Mouse (Mus musculus): ENCODE measurements around the gene Ube3b. TPM values are rescaled to one million over a fixed set of nuclear protein-coding genes. Genes with fewer than 3 reads are reported as not detected.

Ube3b gene
- polyA plus RNA-seq (2015; fragmentation: Nextera tagmentation; extraction: Ambion mirVana), result 44.2 and 50.9 TPM in 2 replicates

DNA sequence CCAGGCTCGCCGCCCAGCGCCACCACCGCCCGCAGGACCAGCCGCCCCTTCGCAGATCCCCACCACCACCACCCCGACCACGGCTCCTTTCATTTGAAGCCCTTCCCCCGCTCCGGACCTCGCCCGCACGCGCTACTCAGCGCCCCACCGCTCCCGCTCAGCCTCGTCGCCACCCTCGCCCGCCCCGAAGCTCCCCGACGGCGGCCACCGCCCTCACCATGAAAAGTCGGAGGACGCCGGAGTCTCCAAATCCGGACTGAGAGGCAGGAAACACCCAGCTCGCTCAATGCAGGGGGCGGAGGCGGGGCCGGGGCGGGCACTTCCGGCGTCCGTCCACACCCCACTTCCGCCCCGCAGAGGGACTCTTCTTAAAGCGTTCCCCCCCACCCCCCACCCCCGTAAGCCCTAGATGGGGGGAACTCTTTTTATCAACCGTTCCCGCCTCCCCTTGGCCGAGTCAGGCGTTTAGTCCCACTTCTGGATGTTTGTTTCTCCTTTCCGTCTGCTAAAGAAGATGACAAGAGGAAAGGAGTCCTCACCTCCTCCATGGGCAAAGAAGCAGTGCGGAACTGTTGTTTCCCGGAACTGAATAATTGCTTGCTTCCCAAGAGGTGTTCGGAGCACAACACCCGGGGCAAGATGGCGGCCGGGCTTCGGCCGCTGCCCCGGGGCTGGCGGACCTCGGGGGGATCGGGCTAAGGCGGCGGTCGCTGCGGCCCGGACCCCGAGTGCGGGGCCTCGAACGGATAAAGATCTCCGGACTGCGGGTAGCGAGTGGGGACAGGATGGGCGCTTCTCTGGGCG lies at the start of gene Ube3b, which contains the start of gene Kctd10:
Ube3b (plus strand) TSS at position 399 of the 804 bp plus-strand sequence.
Kctd10 (minus strand) TSS at position 300 of the 804 bp plus-strand sequence.
- peak; percentile 95 for ATAC-seq (replicated peaks; ENCODE audit: extremely low read depth, insufficient read depth, low FRiP score)
- H3K36me3 ChIP-seq (ENCODE audit: control insufficient read depth, insufficient read depth), result peaks cover 7% of the 10 kb centered on the region
- peaks cover 48% of the 10 kb centered on the region for H3K4me1 ChIP-seq (ENCODE audit: control insufficient read depth, insufficient read depth, low read length)
- peak within 1 kb of the TSS; percentile 88 for H3K9ac ChIP-seq (ENCODE audit: low read length)
- H3K4me3 ChIP-seq (ENCODE audit: low read length), result peak within 1 kb of the TSS; percentile 87
- H3K9me3 ChIP-seq (replicated peaks; ENCODE audit: control insufficient read depth, low read length), result no peaks in the 10 kb centered on the region
- H3K4me2 ChIP-seq (ENCODE audit: low read depth, low read length), result peak within 1 kb of the TSS; percentile 85
- WGBS, result under 1% methylated on average over 73 of the region's 74 CpGs
- peak within 1 kb of the TSS; percentile 91 for H3K27ac ChIP-seq (ENCODE audit: low read length)
- no peaks in the 10 kb centered on the region for H3K27me3 ChIP-seq (ENCODE audit: control insufficient read depth, insufficient read depth, low read length)

DNA sequence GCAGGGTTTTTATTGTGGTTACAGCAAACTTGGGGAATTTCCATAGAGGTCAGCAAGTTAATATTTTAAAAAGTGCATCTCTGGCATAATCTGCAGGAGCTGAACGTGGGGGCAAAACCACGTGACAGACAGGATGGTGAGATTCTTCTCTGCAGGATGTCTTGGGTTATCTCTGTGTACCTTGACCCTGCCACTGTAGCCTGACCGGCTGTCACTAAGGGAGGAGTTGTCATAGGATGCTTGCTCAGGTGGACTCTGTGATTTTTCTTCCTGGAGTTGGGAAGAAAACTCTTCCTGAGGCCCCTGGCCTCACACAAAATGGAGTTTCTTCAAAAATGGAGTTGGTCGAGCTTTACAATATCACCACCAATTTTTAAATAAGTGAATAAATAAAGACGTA lies 37.4 kb upstream of the Ube3b start:
- H3K4me2 ChIP-seq (ENCODE audit: low read depth, low read length), result no peak overlapping the region
- H3K27ac ChIP-seq (ENCODE audit: low read length), result no peak overlapping the region
- no peaks in the 10 kb centered on the region for H3K9me3 ChIP-seq (replicated peaks; ENCODE audit: control insufficient read depth, low read length)
- H3K9ac ChIP-seq (ENCODE audit: low read length), result no peak overlapping the region
- no peaks in the 10 kb centered on the region for H3K27me3 ChIP-seq (ENCODE audit: control insufficient read depth, insufficient read depth, low read length)
- ATAC-seq (replicated peaks; ENCODE audit: extremely low read depth, insufficient read depth, low FRiP score), result no peak
- no peaks in the 10 kb centered on the region for H3K4me1 ChIP-seq (ENCODE audit: control insufficient read depth, insufficient read depth, low read length)
- WGBS, result 61% methylated on average over 5 of the region's 5 CpGs
- H3K36me3 ChIP-seq (ENCODE audit: control insufficient read depth, insufficient read depth), result no peaks in the 10 kb centered on the region
- H3K4me3 ChIP-seq (ENCODE audit: low read length), result no peak overlapping the region

DNA sequence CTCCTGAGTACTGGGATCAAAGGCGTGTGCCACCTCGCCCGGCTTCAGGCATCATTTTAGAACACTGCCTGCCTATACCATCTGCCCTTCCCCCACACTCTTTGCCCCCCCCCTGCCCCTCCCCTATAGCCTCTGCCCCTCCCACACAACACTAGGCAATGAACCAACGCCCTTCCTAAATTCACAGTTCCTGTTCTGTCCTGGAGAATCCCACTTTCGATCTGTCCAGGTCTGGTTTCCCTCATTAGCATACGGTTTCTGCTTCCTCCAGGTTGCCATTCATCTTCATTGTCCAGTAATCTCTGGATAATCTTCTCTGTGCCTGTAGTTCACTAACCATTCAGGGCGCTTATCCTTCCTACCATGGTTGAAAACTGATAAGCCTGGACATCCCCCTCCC lies 36.8 kb upstream of the Ube3b start:
- Histone ChIP-seq H3K4me2 (ENCODE audit: low read depth, low read length) (no peak overlapping the region), H3K4me3 (ENCODE audit: low read length) (no peak overlapping the region), H3K27me3 (ENCODE audit: control insufficient read depth, insufficient read depth, low read length) (no peaks in the 10 kb centered on the region), H3K36me3 (ENCODE audit: control insufficient read depth, insufficient read depth) (no peaks in the 10 kb centered on the region), H3K4me1 (ENCODE audit: control insufficient read depth, insufficient read depth, low read length) (no peaks in the 10 kb centered on the region), H3K9me3 (replicated peaks; ENCODE audit: control insufficient read depth, low read length) (no peaks in the 10 kb centered on the region), H3K9ac (ENCODE audit: low read length) (no peak overlapping the region), H3K27ac (ENCODE audit: low read length) (no peak overlapping the region)
- ATAC-seq (replicated peaks; ENCODE audit: extremely low read depth, insufficient read depth, low FRiP score), result no peak
- 81% methylated on average over 7 of the region's 7 CpGs for WGBS

DNA sequence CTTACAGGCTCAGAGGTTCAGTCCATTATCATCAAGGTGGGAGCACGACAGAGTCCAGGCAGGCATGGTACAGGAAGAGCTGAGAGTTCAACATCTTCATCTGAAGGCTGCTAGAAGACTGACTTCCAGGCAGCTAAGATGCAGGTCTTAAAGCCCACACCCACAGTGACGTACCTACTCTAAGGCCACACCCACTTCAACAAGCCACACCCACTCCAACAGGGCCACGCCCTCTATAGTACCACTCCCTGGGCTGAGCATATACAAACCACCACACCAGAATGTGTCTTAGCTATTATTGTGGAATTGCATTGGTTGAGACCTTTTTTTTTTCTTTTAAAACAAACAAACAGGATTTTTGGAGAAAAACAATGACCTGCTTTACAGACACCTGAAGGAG lies 34.9 kb upstream of the Ube3b start:
- no peak overlapping the region for H3K27ac ChIP-seq (ENCODE audit: low read length)
- WGBS, result 59% methylated on average over 3 of the region's 3 CpGs

DNA sequence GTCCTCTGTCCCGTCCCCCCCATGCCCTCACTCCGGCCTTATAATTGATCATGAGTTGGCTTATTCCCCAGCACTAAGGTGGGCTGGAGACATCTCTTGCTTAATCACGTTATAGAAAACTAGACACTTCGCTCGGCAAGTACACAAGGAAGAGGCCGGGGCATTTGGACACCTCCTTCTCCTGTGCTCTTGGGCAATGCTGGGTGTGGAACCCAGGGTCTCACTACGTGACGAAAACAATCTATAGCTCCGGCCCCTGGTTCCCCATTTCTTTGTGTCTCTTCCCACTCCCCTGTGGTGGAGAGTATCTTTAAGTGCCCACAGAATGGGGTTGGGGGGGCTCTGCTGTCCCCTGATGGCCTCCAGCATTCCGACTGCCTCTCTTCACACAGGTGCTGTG lies 33.4 kb upstream of the Ube3b start:
- ATAC-seq (replicated peaks; ENCODE audit: extremely low read depth, insufficient read depth, low FRiP score), result no peak
- Histone ChIP-seq H3K9ac (ENCODE audit: low read length) (no peak overlapping the region), H3K27ac (ENCODE audit: low read length) (no peak overlapping the region), H3K4me3 (ENCODE audit: low read length) (no peak overlapping the region), H3K36me3 (ENCODE audit: control insufficient read depth, insufficient read depth) (no peaks in the 10 kb centered on the region), H3K9me3 (replicated peaks; ENCODE audit: control insufficient read depth, low read length) (no peaks in the 10 kb centered on the region), H3K27me3 (ENCODE audit: control insufficient read depth, insufficient read depth, low read length) (peaks cover 4% of the 10 kb centered on the region), H3K4me2 (ENCODE audit: low read depth, low read length) (no peak overlapping the region), H3K4me1 (ENCODE audit: control insufficient read depth, insufficient read depth, low read length) (no peaks in the 10 kb centered on the region)
- WGBS, result 71% methylated on average over 10 of the region's 10 CpGs

More for the DNA sequence above, 34.9 kb upstream of the Ube3b start:
- no peak overlapping the region for H3K4me2 ChIP-seq (ENCODE audit: low read depth, low read length)
- peaks cover 4% of the 10 kb centered on the region for H3K27me3 ChIP-seq (ENCODE audit: control insufficient read depth, insufficient read depth, low read length)
- no peaks in the 10 kb centered on the region for H3K36me3 ChIP-seq (ENCODE audit: control insufficient read depth, insufficient read depth)
- H3K4me3 ChIP-seq (ENCODE audit: low read length), result no peak overlapping the region
- H3K4me1 ChIP-seq (ENCODE audit: control insufficient read depth, insufficient read depth, low read length), result no peaks in the 10 kb centered on the region
- no peak for ATAC-seq (replicated peaks; ENCODE audit: extremely low read depth, insufficient read depth, low FRiP score)
- H3K9me3 ChIP-seq (replicated peaks; ENCODE audit: control insufficient read depth, low read length), result no peaks in the 10 kb centered on the region
- no peak overlapping the region for H3K9ac ChIP-seq (ENCODE audit: low read length)

DNA sequence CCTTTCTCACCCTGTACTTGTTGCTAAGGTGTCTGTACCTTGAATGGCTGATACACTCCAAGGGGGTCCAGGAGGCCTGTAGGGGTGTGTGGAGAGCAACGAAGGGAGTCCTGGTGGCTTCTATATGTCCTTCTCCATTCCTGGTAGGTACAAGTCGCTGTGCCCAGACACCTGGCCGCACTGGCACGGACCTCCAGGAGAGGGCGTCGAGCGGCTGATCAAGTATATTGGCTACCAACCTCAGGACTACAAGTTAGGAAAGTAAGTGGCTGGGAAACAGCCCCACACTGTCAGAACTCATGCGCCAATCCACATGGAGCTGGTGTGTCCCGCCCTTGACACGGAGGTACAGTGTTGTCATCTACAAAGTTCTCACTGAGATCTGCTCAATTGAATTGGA lies 28.9 kb upstream of the Ube3b start:
- 53% methylated on average over 10 of the region's 10 CpGs for WGBS
- no peak for ATAC-seq (replicated peaks; ENCODE audit: extremely low read depth, insufficient read depth, low FRiP score)
- H3K9ac ChIP-seq (ENCODE audit: low read length), result no peak overlapping the region
- no peak overlapping the region for H3K27ac ChIP-seq (ENCODE audit: low read length)
- H3K4me1 ChIP-seq (ENCODE audit: control insufficient read depth, insufficient read depth, low read length), result peaks cover 4% of the 10 kb centered on the region
- H3K9me3 ChIP-seq (replicated peaks; ENCODE audit: control insufficient read depth, low read length), result no peaks in the 10 kb centered on the region
- H3K36me3 ChIP-seq (ENCODE audit: control insufficient read depth, insufficient read depth), result no peaks in the 10 kb centered on the region
- peaks cover 4% of the 10 kb centered on the region for H3K27me3 ChIP-seq (ENCODE audit: control insufficient read depth, insufficient read depth, low read length)
- H3K4me3 ChIP-seq (ENCODE audit: low read length), result no peak overlapping the region
- H3K4me2 ChIP-seq (ENCODE audit: low read depth, low read length), result no peak overlapping the region

DNA sequence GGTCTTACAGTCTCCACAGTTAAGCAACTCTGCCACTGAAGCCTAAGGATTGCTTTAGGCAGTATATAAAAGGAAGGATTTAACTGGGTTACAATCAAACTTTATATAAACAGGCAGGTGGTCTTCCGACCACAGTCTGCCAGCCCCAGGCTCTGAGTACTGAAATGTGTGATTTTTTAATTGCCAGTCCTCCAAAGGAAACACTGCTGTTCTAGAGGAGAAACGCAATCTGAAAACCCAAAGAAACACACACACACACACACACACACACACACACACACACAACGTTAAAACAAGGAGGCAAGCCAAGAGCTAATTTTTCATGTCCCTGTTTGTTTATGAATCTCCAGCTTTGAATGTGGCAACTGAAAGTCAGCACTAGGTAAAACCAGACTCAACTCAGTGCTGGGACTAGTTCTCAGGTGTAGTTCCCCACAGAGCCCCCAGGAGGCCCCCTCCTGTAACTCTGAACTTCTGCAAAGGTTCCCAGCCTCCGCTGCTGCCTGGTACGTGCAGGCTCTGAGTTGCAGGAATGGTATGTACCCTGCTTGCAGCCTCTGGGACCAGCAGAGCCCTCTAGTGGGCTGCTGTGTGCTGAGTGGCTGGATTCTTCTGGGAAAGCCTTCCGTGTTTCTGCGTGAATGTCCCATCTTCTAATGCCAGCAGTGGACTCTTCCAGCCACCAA lies 24.0 kb upstream of the Ube3b start:
- H3K4me3 ChIP-seq (ENCODE audit: low read length), result peak overlapping the region; percentile 31

DNA sequence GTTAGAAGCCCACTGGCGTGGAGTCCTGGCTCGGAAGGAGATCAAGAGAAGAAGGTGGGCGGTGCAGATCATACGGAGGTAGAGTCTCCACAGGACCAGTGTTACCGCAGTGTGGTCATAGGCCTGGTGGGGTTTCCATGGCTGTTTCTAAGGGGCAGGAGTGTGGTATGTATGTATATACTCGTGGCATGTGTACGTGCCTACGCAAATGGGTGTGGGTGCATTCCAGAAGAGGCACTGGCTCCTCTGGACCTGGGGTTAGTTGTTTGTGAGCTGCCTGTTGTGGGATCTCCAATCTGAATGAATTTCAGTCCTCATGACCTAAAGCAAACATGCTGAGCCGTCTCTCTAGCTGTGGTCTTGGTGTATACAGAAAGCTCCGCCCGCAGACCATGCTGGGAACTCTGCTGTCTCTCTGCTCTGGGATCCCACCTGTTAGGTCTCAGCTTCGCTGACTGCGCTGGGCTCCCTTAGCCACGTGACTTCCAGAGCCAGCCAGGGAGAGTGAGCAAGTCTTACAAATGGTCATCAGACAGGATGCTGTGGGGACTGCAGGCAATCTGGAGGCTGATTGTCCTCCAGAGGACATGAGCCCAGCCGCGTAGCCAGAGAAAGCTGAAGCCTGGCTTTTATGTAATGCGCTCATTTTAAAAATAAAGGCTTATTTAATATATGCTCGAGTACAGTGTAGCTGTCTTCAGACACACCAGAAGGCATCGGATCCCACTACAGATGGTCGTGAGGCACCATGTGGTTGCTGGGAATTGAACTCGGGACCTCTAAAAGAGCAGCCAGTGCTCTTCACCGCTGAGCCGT lies 23.3 kb upstream of the Ube3b start:
- H3K4me1 ChIP-seq (ENCODE audit: control insufficient read depth, insufficient read depth, low read length), result peaks cover 14% of the 10 kb centered on the region
- 45% methylated on average over 23 of the region's 23 CpGs for WGBS
- peak; percentile 80 for ATAC-seq (replicated peaks; ENCODE audit: extremely low read depth, insufficient read depth, low FRiP score)
- no peaks in the 10 kb centered on the region for H3K27me3 ChIP-seq (ENCODE audit: control insufficient read depth, insufficient read depth, low read length)
- H3K36me3 ChIP-seq (ENCODE audit: control insufficient read depth, insufficient read depth), result peaks cover 8% of the 10 kb centered on the region
- peak overlapping the region; percentile 89 for H3K27ac ChIP-seq (ENCODE audit: low read length)
- no peaks in the 10 kb centered on the region for H3K9me3 ChIP-seq (replicated peaks; ENCODE audit: control insufficient read depth, low read length)
- peak overlapping the region; percentile 53 for H3K4me2 ChIP-seq (ENCODE audit: low read depth, low read length)
- peak overlapping the region; percentile 31 for H3K4me3 ChIP-seq (ENCODE audit: low read length)
- H3K9ac ChIP-seq (ENCODE audit: low read length), result peak overlapping the region; percentile 44

More for the DNA sequence above, 24.0 kb upstream of the Ube3b start:
- H3K27ac ChIP-seq (ENCODE audit: low read length), result peak overlapping the region; percentile 89
- ATAC-seq (replicated peaks; ENCODE audit: extremely low read depth, insufficient read depth, low FRiP score), result peak; percentile 89
- peaks cover 4% of the 10 kb centered on the region; the same call in 1 of the 2 replicates for H3K36me3 ChIP-seq (ENCODE audit: control insufficient read depth, insufficient read depth)
- peaks cover 14% of the 10 kb centered on the region for H3K4me1 ChIP-seq (ENCODE audit: control insufficient read depth, insufficient read depth, low read length)
- H3K27me3 ChIP-seq (ENCODE audit: control insufficient read depth, insufficient read depth, low read length), result no peaks in the 10 kb centered on the region; the same call in 1 of the 2 replicates
- peak overlapping the region; percentile 44; the same call in 1 of the 2 replicates for H3K9ac ChIP-seq (ENCODE audit: low read length)
- WGBS, result 20% methylated on average over 7 of the region's 7 CpGs
- peak overlapping the region; percentile 53 for H3K4me2 ChIP-seq (ENCODE audit: low read depth, low read length)
- no peaks in the 10 kb centered on the region for H3K9me3 ChIP-seq (replicated peaks; ENCODE audit: control insufficient read depth, low read length)

Measured in heart, embryonic 16.5 days (tissue).